Mouse (Mus musculus): ENCODE data around the gene Runx2.

DNA sequence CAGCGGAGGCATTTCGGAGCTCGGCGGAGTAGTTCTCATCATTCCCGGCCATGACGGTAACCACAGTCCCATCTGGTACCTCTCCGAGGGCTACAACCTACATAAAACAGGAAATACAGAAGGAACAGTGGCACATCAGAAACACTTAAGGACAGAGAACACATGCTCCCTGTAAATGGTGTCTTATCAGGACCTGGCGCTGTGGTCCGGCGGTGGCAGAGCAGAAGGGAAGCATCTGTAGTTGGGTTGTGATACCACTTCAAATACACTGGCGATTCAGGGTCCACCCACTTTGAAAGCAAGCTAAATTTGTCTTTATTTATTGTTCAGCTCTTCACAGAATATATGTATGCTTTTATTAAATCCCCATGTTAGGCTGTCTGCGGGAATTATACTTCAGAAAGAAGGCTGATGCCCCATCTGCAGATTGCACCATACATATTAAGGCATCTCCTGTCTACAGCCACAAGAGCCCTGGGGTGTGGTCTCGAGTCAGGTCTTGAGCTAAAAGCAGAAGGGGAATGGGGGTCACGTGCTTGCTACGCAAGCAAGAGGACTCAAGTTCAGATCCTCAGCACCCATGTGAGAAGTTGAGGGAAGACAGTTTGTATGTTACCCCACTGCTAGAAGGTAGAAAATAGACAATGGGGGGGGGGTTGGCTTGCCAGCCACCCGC is 89.7 kb downstream of the Runx2 start:
- TF ChIP-seq EP300 (IDR thresholded peaks at IDR 0.05; ENCODE audit: low read depth) (no peak), CTCF (IDR thresholded peaks at IDR 0.05; ENCODE audit: low read depth) (no peak)
